Mouse (Mus musculus) MEL (cell line): ENCODE data around the gene Syn3. TPM values are rescaled to one million over a fixed set of nuclear protein-coding genes. Genes with fewer than 3 reads are reported as not detected.

Source experiments
- DNase-seq: peaks from one replicate; pipeline ENCODE4 v3.0.0; 2011; ENCODE audit warnings: low read depth, low spot score
- H3K27ac ChIP-seq: 2 replicates; pipeline ENCODE4 v1.5.1; 2012; ENCODE audit warnings: low read depth, mild to moderate bottlenecking, control low read depth, low read length, moderate library complexity; ENCODE audit not compliant: control insufficient read depth
- H3K27me3 ChIP-seq, 2 experiments: fragments of 150-350 bp in 1 of 2; sonication (generic) in 1 of 2; 2 replicates each; pipeline ENCODE4 v1.6.1; 2012; ENCODE audit warnings: low read length in 2 of 2, mild to moderate bottlenecking in 2 of 2, improper control_type of control experiment in 1 of 2, moderate library complexity in 1 of 2; ENCODE audit not compliant: insufficient read depth in 2 of 2, control insufficient read depth in 1 of 2
- H3K36me3 ChIP-seq, 2 experiments: 2 replicates each; pipeline ENCODE4 v1.6.1; 2012 to 2014; ENCODE audit warnings: low read length in 2 of 2, improper control_type of control experiment in 1 of 2, inconsistent platforms in 1 of 2, mild to moderate bottlenecking in 1 of 2; ENCODE audit not compliant: insufficient read depth in 2 of 2, control insufficient read depth in 1 of 2
- H3K4me1 ChIP-seq, 2 experiments: fragments of 150-350 bp in 1 of 2; sonication (generic) in 1 of 2; 2 replicates each; pipeline ENCODE4 v1.6.1; 2012; ENCODE audit warnings: low read length in 2 of 2, improper control_type of control experiment in 1 of 2, mild to moderate bottlenecking in 1 of 2; ENCODE audit not compliant: insufficient read depth in 2 of 2, control insufficient read depth in 1 of 2
- H3K4me3 ChIP-seq, 2 experiments: fragments of 150-350 bp in 1 of 2; sonication (generic) in 1 of 2; 2 replicates each; pipeline ENCODE4 v1.5.1; 2012; ENCODE audit warnings: low read depth in 2 of 2, low read length in 2 of 2, mild to moderate bottlenecking in 2 of 2, moderate library complexity in 2 of 2, control low read depth in 1 of 2, improper control_type of control experiment in 1 of 2; ENCODE audit not compliant: control insufficient read depth in 1 of 2, insufficient read depth in 1 of 2
- H3K79me2 ChIP-seq: 2 replicates; pipeline ENCODE4 v1.6.1; 2012; ENCODE audit warnings: mild to moderate bottlenecking, low read length, moderate library complexity; ENCODE audit not compliant: control insufficient read depth, poor library complexity, insufficient read depth
- H3K9ac ChIP-seq: 2 replicates; pipeline ENCODE4 v1.6.1; 2012; ENCODE audit warnings: low read depth, mild to moderate bottlenecking, control low read depth, low read length, moderate library complexity; ENCODE audit not compliant: control insufficient read depth, poor library complexity, severe bottlenecking
- H3K9me3 ChIP-seq: fragments of 150-350 bp; sonication (generic); replicated peaks from 2 replicates; pipeline ENCODE4 v1.6.1; 2012; ENCODE audit warnings: mild to moderate bottlenecking, low read length, improper control_type of control experiment, moderate library complexity; ENCODE audit not compliant: insufficient read depth
- BHLHE40 ChIP-seq: IDR thresholded peaks from 2 replicates; pipeline ENCODE4 v1.6.1; 2012; ENCODE audit warnings: low read depth, mild to moderate bottlenecking, inconsistent platforms, low read length, improper control_type of control experiment, borderline replicate concordance
- CHD1 ChIP-seq: IDR thresholded peaks from 2 replicates; pipeline ENCODE4 v1.6.1; 2012; ENCODE audit warnings: low read depth, mild to moderate bottlenecking, inconsistent platforms, low read length, improper control_type of control experiment
- ETS1 ChIP-seq: IDR thresholded peaks from 2 replicates; pipeline ENCODE4 v1.6.1; 2012; ENCODE audit warnings: low read depth, mild to moderate bottlenecking, inconsistent platforms, low read length, improper control_type of control experiment, moderate library complexity
- GABPA ChIP-seq: IDR thresholded peaks from 2 replicates; pipeline ENCODE4 v1.6.1; 2012; ENCODE audit warnings: low read depth, mild to moderate bottlenecking, inconsistent platforms, low read length, improper control_type of control experiment, moderate library complexity
- HCFC1 ChIP-seq: IDR thresholded peaks from 2 replicates; pipeline ENCODE4 v1.6.1; 2012; ENCODE audit warnings: low read depth, mild to moderate bottlenecking, inconsistent platforms, low read length, improper control_type of control experiment, moderate library complexity
- JUND ChIP-seq: IDR thresholded peaks from 2 replicates; pipeline ENCODE4 v1.6.1; 2011; ENCODE audit warnings: low read depth, mild to moderate bottlenecking, improper control_type of control experiment, low read length
- MAX ChIP-seq: IDR thresholded peaks from 2 replicates; pipeline ENCODE4 v1.6.1; 2011; ENCODE audit warnings: low read length, improper control_type of control experiment
- MXI1 ChIP-seq: IDR thresholded peaks from 2 replicates; pipeline ENCODE4 v1.6.1; 2011; ENCODE audit warnings: mild to moderate bottlenecking, low read depth, low read length, improper control_type of control experiment
- MYC ChIP-seq: IDR thresholded peaks from 2 replicates; pipeline ENCODE4 v1.6.1; 2011; ENCODE audit warnings: low read depth, mild to moderate bottlenecking, low read length, improper control_type of control experiment, moderate library complexity
- NELFE ChIP-seq: IDR thresholded peaks from 2 replicates; pipeline ENCODE4 v1.6.1; 2011; ENCODE audit warnings: low read depth, low read length, improper control_type of control experiment
- POLR2AphosphoS5 ChIP-seq: IDR thresholded peaks from 2 replicates; pipeline ENCODE4 v1.6.1; 2012; ENCODE audit warnings: low read depth, borderline replicate concordance, mild to moderate bottlenecking, inconsistent platforms, low read length, moderate library complexity, mixed read lengths
- RAD21 ChIP-seq: IDR thresholded peaks from 2 replicates; pipeline ENCODE4 v1.6.1; 2011; ENCODE audit warnings: mild to moderate bottlenecking, low read depth, low read length, improper control_type of control experiment
- TAL1 ChIP-seq: IDR thresholded peaks from 2 replicates; pipeline ENCODE4 v1.6.1; 2012; ENCODE audit warnings: mild to moderate bottlenecking, inconsistent platforms, low read length, moderate library complexity, mixed read lengths
- TBP ChIP-seq: IDR thresholded peaks from 2 replicates; pipeline ENCODE4 v1.8.0; 2011; ENCODE audit warnings: low read depth, low read length, improper control_type of control experiment
- TCF12 ChIP-seq: IDR thresholded peaks from 2 replicates; pipeline ENCODE4 v1.6.1; 2014; ENCODE audit warnings: low read depth, mild to moderate bottlenecking, inconsistent platforms, low read length, improper control_type of control experiment, moderate library complexity
- USF1 ChIP-seq: IDR thresholded peaks from 2 replicates; pipeline ENCODE4 v1.6.1; 2014; ENCODE audit warnings: low read depth, mild to moderate bottlenecking, inconsistent platforms, low read length, improper control_type of control experiment, moderate library complexity
- USF2 ChIP-seq, 2 experiments: IDR thresholded peaks; 2 replicates each; pipeline ENCODE4 v1.6.1; 2011 to 2012; ENCODE audit warnings: improper control_type of control experiment in 2 of 2, low read length in 2 of 2, borderline replicate concordance in 1 of 2, inconsistent platforms in 1 of 2, low read depth in 1 of 2, mild to moderate bottlenecking in 1 of 2; ENCODE audit not compliant: insufficient read depth in 1 of 2
- ZC3H11A ChIP-seq: IDR thresholded peaks from 2 replicates; pipeline ENCODE4 v1.6.1; 2012; ENCODE audit warnings: low read depth, mild to moderate bottlenecking, inconsistent platforms, low read length, improper control_type of control experiment
- ZNF384 ChIP-seq: IDR thresholded peaks from 2 replicates; pipeline ENCODE4 v1.6.1; 2012; ENCODE audit warnings: low read depth, mild to moderate bottlenecking, inconsistent platforms, low read length, improper control_type of control experiment
- polyA plus RNA-seq, 2 experiments: library from polyadenylated mRNA; stranded (reverse) in 1 of 2; unstranded in 1 of 2; fragments of >175 nt in 1 of 2; fragments of >200 nt in 1 of 2; gene quantifications; 2 replicates each; pipeline versions ENCODE4 v1.2.1 to v1.2.4; 2012; ENCODE audit warnings: low replicate concordance in 2 of 2, low read depth in 1 of 2; ENCODE audit not compliant: insufficient read length in 2 of 2, insufficient read depth in 1 of 2, missing spikeins in 1 of 2
- total RNA-seq: library from RNA; depleted of rRNA; stranded (reverse); fragments of 300-350 nt; gene quantifications from 2 replicates; pipeline ENCODE4 v1.2.3, GENCODE M21; 2012

Gene Syn3
- total and polyA plus RNA-seq, 3 experiments, result 0.06 TPM; not detected in 2

- no peak overlapping the region for H3K27ac ChIP-seq
- no peaks in the 10 kb centered on the region for H3K79me2 ChIP-seq
- no peaks in the 10 kb centered on the region for H3K9me3 ChIP-seq
- DNase-seq, result no peak
- no peaks in the 10 kb centered on the region for H3K36me3 ChIP-seq
- no peaks in the 10 kb centered on the region for H3K4me1 ChIP-seq
- H3K27me3 ChIP-seq, result no peaks in the 10 kb centered on the region
- H3K9ac ChIP-seq, result no peak overlapping the region
- TF ChIP-seq BHLHE40 (no peak), NELFE (no peak), CHD1 (no peak), ZC3H11A (no peak), TCF12 (no peak)
- TF ChIP-seq, all 39 proteins: peak for 0
- H3K4me3 ChIP-seq, result no peak overlapping the region
Observed at GRCm38 (mm10) chr10:86201826-86202225, 296.9 kb downstream of the Syn3 start.

- TF ChIP-seq MYC (no peak), RAD21 (no peak), POLR2AphosphoS5 (no peak), TCF12 (no peak), TBP (no peak), TAL1 (no peak), HCFC1 (no peak), USF2 (IDR thresholded peaks at IDR 0.05; ENCODE audit: borderline replicate concordance in 1 of 2, insufficient read depth in 1 of 2, low read depth in 1 of 2, low read length in 2 of 2) (no peak), ZNF384 (no peak), USF1 (no peak), JUND (no peak), GABPA (no peak), MAX (no peak), MXI1 (no peak), ETS1 (no peak)
- TF ChIP-seq, all 39 proteins: peak for 0
- H3K9me3 ChIP-seq, result no peaks in the 10 kb centered on the region
- no peaks in the 10 kb centered on the region for H3K36me3 ChIP-seq
- no peak overlapping the region for H3K9ac ChIP-seq
- H3K27ac ChIP-seq, result no peak overlapping the region
- no peaks in the 10 kb centered on the region for H3K27me3 ChIP-seq
- no peak for DNase-seq
- H3K4me1 ChIP-seq, result no peaks in the 10 kb centered on the region
- no peak overlapping the region for H3K4me3 ChIP-seq
- no peaks in the 10 kb centered on the region for H3K79me2 ChIP-seq
Observed at GRCm38 (mm10) chr10:86201006-86201405, 297.7 kb downstream of the Syn3 start.
